Mouse (Mus musculus) small intestine, adult 2 months (tissue): ENCODE data around the gene Acot6. TPM values are rescaled to one million over a fixed set of nuclear protein-coding genes. Genes with fewer than 3 reads are reported as not detected.

ENCODE experiments used
- H3K27ac ChIP-seq: fragments of 200-500 bp; 2 replicates; pipeline ENCODE4 v1.5.1; 2012; ENCODE audit warnings: low read depth, low read length, control low read depth, inconsistent platforms; ENCODE audit not compliant: insufficient read depth
- H3K27me3 ChIP-seq: fragments of 200-500 bp; 2 replicates; pipeline ENCODE4 v1.6.1; 2012; ENCODE audit warnings: mild to moderate bottlenecking, moderate library complexity, low read length, inconsistent platforms; ENCODE audit not compliant: control insufficient read depth, insufficient read depth
- H3K36me3 ChIP-seq: fragments of 200-500 bp; 2 replicates; pipeline ENCODE4 v1.6.1; 2012; ENCODE audit warnings: mild to moderate bottlenecking, low read length, control low read depth, inconsistent platforms; ENCODE audit not compliant: control insufficient read depth, insufficient read depth
- H3K4me1 ChIP-seq: fragments of 200-500 bp; 2 replicates; pipeline ENCODE4 v1.6.1; 2012; ENCODE audit warnings: low read length, inconsistent platforms, mixed read lengths; ENCODE audit not compliant: control insufficient read depth, insufficient read depth, insufficient read length
- H3K4me3 ChIP-seq: fragments of 200-500 bp; 2 replicates; pipeline ENCODE4 v1.5.1; 2012; ENCODE audit warnings: low read depth, mild to moderate bottlenecking, control low read depth, inconsistent platforms, low read length, moderate library complexity
- CTCF ChIP-seq: fragments of 200-500 bp; IDR thresholded peaks from 2 replicates; pipeline ENCODE4 v1.5.1; 2012; ENCODE audit warnings: low read depth, mild to moderate bottlenecking, control low read depth, inconsistent platforms, low read length, moderate library complexity, mixed read lengths; ENCODE audit not compliant: insufficient replicate concordance, insufficient read length; ENCODE audit errors: extremely low read depth
- POLR2A ChIP-seq: fragments of 200-500 bp; IDR thresholded peaks from 2 replicates; pipeline ENCODE4 v1.6.1; 2012; ENCODE audit warnings: low read depth, mild to moderate bottlenecking, control low read depth, inconsistent platforms, low read length, moderate library complexity
- WGBS: fragments of 180-500 bp; shearing (Covaris S2); methylation state at CpG from one replicate; pipeline ENCODE4 v1.1.7; 2018; 5-methylcytosine and 5-hydroxymethylcytosine counted together
- polyA plus RNA-seq: library from polyadenylated mRNA; depleted of rRNA; stranded (reverse); fragments of >200 nt; gene quantifications from 2 replicates; pipeline ENCODE4 v1.2.3, GENCODE M21; 2012; rRNA removed

The Acot6 gene
- polyA plus RNA-seq, 1 experiment = 0.77 TPM

DNA sequence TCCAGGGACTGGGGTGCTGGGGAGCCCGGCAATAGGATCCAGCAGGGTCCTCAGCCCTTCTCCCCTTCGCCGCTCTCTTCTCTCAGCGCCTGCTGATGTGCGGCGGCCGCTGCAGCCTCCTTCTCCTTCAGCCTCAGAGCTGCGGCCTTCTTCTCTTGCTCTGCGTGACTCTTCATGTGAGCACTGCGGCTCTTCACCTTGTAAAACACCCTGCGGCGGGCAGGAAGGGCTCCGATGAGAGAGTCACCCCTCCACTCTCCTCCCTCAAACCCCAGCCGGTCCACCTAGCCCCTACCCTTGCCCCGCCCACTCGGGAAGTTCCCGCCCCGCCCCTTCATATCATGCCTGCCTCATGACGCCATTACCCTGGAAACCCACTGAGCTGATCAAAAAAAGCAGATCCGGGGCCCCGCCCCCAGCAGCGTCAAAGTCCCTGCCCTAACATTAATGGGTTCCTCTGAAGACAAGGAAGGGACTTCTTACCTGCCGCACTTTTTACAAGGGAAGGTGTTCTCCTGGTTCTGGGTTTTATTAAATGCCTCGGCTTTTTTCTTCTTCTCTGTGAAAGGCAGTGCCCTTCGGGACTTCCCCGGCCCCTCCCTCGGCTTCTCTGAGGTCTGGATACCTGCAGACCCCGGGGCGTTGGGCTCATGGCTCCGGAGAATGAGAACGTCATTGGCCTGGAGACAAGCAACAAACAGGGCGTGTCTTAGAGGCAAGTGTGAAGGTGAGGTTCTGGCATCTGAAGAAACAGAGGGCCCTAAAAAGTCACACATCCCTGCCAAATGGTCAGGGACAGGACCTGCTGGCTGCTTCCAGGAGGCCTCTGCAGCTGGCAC is 52.1 kb downstream of the Acot6 start:
- Histone ChIP-seq H3K4me1 (peaks cover 14% of the 10 kb centered on the region), H3K36me3 (peaks cover 59% of the 10 kb centered on the region), H3K27ac (no peak overlapping the region), H3K27me3 (no peaks in the 10 kb centered on the region), H3K4me3 (no peak overlapping the region)
- TF ChIP-seq POLR2A (no peak), CTCF (no peak)
- 50% methylated on average over 32 of the region's 32 CpGs for WGBS

DNA sequence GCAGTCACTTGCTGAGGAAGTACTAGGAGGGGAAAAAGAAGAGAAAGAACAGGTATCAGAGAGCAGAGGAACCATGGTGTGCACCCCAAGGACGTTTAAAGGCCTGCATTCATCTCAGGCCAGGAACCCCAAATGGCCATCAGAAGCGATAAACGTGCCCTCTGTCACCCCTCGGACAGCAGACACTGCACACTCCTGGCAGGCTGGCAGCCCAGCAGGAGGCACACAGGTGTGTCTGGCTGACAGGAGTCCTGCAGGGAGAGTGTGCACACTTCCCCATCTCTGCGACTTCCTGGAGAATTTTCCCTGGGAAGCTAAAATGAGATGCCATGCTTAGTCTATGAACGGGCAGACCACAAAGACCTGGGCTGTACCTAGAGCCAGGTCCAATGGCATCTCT is 53.0 kb downstream of the Acot6 start:
- Histone ChIP-seq H3K36me3 (peaks cover 68% of the 10 kb centered on the region), H3K4me1 (peaks cover 8% of the 10 kb centered on the region), H3K27me3 (no peaks in the 10 kb centered on the region), H3K4me3 (no peak overlapping the region), H3K27ac (no peak overlapping the region)
- 64% methylated on average over 6 of the region's 6 CpGs for WGBS
- TF ChIP-seq POLR2A (no peak), CTCF (no peak)

DNA sequence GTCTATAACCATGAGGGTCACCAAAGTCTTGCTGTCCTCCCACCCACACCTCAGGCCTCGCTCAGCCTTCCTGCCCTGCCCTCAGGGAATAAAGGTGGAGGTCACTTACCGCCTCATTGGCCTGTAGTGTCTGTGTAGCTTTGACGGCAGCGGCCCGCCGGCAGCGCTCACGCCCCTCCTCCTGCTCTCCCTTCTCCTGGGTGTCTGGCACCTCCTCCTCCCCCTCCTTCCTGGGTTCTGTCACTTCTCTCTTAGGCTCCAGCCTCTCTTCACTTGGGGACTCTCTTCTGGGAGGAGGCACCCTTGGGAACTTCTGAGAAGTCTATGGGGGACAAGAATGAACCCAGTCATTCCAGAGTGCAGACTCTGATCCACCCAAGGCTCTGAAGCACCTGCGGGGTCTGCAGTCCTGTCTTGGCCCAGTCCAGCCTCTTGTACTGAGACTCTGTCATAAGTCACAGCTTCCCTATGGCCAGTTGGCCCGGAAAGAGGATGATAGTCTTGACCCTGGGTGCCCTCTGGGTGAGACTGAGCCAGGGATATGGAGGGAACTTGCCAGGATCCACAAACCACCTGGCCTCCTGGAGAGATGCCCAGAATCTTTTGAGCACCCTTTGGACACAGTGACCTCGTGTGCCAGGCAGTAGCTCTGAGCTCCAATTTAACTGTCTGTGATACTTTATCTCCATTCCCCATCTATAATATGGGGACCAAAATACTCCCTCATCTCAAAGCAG is 54.5 kb downstream of the Acot6 start:
- Histone ChIP-seq H3K27ac (no peak overlapping the region), H3K36me3 (peaks cover 81% of the 10 kb centered on the region), H3K4me3 (no peak overlapping the region), H3K27me3 (no peaks in the 10 kb centered on the region), H3K4me1 (peaks cover 8% of the 10 kb centered on the region)
- WGBS = 57% methylated on average over 11 of the region's 11 CpGs
- TF ChIP-seq CTCF = no peak
- no peak for TF ChIP-seq POLR2A

DNA sequence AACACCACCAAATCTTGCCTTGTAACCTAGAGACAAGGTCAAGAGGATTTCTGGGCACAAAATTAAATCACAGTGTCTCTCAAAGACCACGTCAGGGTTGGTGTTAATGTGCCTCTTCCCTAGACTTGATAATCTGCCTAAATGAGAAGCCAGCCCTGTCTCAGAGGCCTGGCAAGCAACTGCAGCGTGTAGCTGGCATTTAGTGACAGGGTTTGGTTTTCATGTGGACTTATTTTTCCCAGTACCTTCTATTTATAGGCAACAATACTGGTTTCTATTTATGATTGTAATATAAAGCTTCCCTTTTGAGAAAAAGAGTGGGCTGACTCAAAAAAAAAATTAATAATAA is 55.0 kb downstream of the Acot6 start:
- H3K4me3 ChIP-seq = no peak overlapping the region
- WGBS = 51% methylated on average over 2 of the region's 2 CpGs
- no peaks in the 10 kb centered on the region for H3K27me3 ChIP-seq
- peaks cover 82% of the 10 kb centered on the region for H3K36me3 ChIP-seq
- TF ChIP-seq CTCF (no peak), POLR2A (no peak)
- H3K27ac ChIP-seq = no peak overlapping the region
- H3K4me1 ChIP-seq = peaks cover 8% of the 10 kb centered on the region

DNA sequence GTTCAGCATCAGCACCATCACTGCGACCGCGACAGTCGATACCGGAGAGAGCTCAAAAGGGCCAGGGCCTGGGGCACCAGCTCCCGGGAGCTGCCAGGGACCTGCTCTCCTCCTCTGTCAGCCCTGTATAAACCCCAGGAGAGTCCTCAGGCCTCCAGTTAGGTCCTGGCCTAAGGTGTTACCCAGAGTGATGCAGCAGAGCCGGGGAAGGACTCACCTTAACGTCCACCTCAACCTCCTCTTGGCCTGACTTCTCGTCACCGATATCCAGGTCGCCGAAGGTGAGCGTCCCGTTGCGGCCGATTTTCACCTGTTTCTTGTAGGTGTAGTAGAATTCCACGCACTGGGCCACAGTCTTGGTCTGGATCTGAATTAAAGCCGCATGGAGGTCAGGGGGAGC is 55.8 kb downstream of the Acot6 start:
- Histone ChIP-seq H3K36me3 (peaks cover 87% of the 10 kb centered on the region), H3K27me3 (no peaks in the 10 kb centered on the region)
- WGBS = 95% methylated on average over 18 of the region's 18 CpGs

DNA sequence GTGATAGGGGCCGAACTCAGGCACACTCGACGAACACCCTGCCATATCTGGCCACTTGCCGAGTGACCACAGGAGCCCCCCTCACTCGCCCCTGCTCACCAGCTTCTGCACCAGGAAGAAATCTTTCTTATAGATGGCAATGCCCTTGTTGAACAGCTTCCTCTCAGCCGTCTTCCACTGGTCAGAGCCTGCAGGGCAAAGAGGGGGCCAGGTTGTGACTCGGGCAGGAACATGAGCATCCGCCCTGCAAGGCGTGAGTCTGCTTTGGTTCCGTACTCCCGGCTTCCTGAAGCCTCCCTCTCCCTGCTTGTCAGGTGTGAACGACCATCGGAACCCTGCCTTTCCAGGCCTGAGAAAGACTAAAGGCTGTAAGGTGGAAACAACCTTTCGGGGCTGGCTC is 57.7 kb downstream of the Acot6 start:
- peaks cover 80% of the 10 kb centered on the region for H3K36me3 ChIP-seq
- TF ChIP-seq POLR2A = no peak
- no peak for TF ChIP-seq CTCF
- 91% methylated on average over 14 of the region's 14 CpGs for WGBS

More for the DNA sequence above, 55.8 kb downstream of the Acot6 start:
- Histone ChIP-seq H3K27ac (no peak overlapping the region), H3K4me3 (no peak overlapping the region), H3K4me1 (peaks cover 6% of the 10 kb centered on the region)
- TF ChIP-seq POLR2A (no peak), CTCF (no peak)

DNA sequence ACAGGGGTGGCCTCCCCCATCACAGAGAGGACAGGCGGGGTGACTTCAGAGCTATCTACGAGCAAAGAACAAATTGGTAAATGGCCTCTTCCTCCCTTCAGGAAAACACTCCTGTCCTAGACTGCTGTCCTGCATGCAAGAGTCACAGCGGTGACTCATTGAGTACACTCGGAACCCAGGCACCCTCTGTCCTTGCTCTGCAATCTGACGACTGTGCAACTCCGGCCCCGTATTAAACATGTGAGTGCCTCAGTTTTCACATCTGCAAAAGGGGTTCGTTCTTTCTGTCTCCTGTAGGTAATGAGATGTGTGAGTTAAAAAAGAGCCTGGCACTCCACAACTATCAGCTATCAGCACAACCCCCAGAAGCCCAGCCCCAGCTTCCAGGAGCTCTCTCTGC is 60.0 kb downstream of the Acot6 start:
- 94% methylated on average over 8 of the region's 8 CpGs for WGBS
- peaks cover 68% of the 10 kb centered on the region for H3K36me3 ChIP-seq
- no peak for TF ChIP-seq CTCF
- no peak for TF ChIP-seq POLR2A
- H3K4me3 ChIP-seq = no peak overlapping the region
- H3K4me1 ChIP-seq = peaks cover 5% of the 10 kb centered on the region
- no peak overlapping the region for H3K27ac ChIP-seq
- H3K27me3 ChIP-seq = no peaks in the 10 kb centered on the region

More for the DNA sequence above, 57.7 kb downstream of the Acot6 start:
- Histone ChIP-seq H3K4me3 (no peak overlapping the region), H3K27me3 (no peaks in the 10 kb centered on the region), H3K4me1 (peaks cover 6% of the 10 kb centered on the region; the same call in 1 of the 2 replicates), H3K27ac (no peak overlapping the region)

Other genes starting within 250 kb of the Acot6 start
- gene Numb, start 178.7 kb upstream of the Acot6 start, polyA plus RNA-seq = 57.1 and 141 TPM in 2 replicates
- 11.5 and 17.7 TPM in 2 replicates for gene Riox1, start 150.0 kb upstream of the Acot6 start, polyA plus RNA-seq
- gene Heatr4, start 115.8 kb upstream of the Acot6 start, polyA plus RNA-seq = not detected in 2 replicates
- gene Acot2, start 112.8 kb upstream of the Acot6 start, polyA plus RNA-seq = 4.4 and 7.6 TPM in 2 replicates
- gene Acot1, start 91.2 kb upstream of the Acot6 start, polyA plus RNA-seq = 2.7 and 2.9 TPM in 2 replicates
- 7.7 and 34.2 TPM in 2 replicates for gene Acot4, start 62.3 kb upstream of the Acot6 start, polyA plus RNA-seq
- not detected in 2 replicates for gene Gm49366, start 61.7 kb upstream of the Acot6 start, polyA plus RNA-seq
- gene Acot3, start 48.5 kb upstream of the Acot6 start, polyA plus RNA-seq = not detected in 2 replicates
- gene Acot5, start 31.3 kb upstream of the Acot6 start, polyA plus RNA-seq = not detected in 2 replicates
- 0.38 and 0.68 TPM in 2 replicates for gene Dnal1, start 13.7 kb downstream of the Acot6 start, polyA plus RNA-seq
- 0.10 and 0.33 TPM in 2 replicates for gene Pnma1, start 47.8 kb downstream of the Acot6 start, polyA plus RNA-seq
- gene Elmsan1, start 118.2 kb downstream of the Acot6 start, polyA plus RNA-seq = 8.9 and 25.9 TPM in 2 replicates
- 2.4 and 6.7 TPM in 2 replicates for gene Ptgr2, start 184.6 kb downstream of the Acot6 start, polyA plus RNA-seq
- gene Zfp410, start 216.2 kb downstream of the Acot6 start, polyA plus RNA-seq = 17.4 and 20.5 TPM in 2 replicates